Mouse (Mus musculus): ENCODE measurements around the gene Col3a1.

GRCm38 (mm10) chr1:45358020-45358419 is 46.7 kb downstream of the Col3a1 start:
- TF ChIP-seq CTCF (IDR thresholded peaks at IDR 0.05; ENCODE audit: low read depth, low read length) (no peak), POLR2A (IDR thresholded peaks at IDR 0.05; ENCODE audit: extremely low read depth, insufficient read depth, low read length) (no peak)

Data from liver, adult 2 months (tissue).